Mouse (Mus musculus) retina, postnatal 1 day (tissue): Measurements from ENCODE around the gene Slc12a4.
A peak's percentile ranks its signal among the peaks of the same experiment; 100 is the strongest.

Experiments
- DNase-seq: peaks from one replicate; pipeline ENCODE4 v3.0.0-alpha.2; 2012

The Slc12a4 gene

GRCm38 (mm10) chr8:105930602-105931001, 35.3 kb downstream of the Slc12a4 start:
- DNase-seq: peak; percentile 85

GRCm38 (mm10) chr8:105925123-105925522, 40.8 kb downstream of the Slc12a4 start:
- no peak for DNase-seq

DNA sequence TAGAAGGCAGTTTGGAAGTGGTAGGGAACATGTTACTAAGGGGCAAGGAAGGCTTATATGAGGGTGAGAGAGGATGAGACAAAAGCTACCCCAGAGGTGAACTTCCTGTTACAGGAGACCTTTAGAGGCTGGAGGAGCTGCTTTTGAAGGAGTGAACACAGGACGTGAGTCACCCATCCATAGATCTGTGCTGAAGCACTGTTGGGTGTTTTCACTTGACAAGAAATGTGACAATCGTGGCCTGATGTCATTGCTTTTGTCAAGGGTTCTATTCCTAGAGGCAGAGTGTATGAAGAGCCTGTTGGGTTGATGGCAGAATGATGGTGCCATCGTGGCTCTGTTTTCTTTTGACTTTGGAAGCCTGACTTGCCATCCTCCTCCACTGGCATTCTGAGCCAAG, 46.5 kb downstream of the Slc12a4 start:
- no peak for DNase-seq

DNA sequence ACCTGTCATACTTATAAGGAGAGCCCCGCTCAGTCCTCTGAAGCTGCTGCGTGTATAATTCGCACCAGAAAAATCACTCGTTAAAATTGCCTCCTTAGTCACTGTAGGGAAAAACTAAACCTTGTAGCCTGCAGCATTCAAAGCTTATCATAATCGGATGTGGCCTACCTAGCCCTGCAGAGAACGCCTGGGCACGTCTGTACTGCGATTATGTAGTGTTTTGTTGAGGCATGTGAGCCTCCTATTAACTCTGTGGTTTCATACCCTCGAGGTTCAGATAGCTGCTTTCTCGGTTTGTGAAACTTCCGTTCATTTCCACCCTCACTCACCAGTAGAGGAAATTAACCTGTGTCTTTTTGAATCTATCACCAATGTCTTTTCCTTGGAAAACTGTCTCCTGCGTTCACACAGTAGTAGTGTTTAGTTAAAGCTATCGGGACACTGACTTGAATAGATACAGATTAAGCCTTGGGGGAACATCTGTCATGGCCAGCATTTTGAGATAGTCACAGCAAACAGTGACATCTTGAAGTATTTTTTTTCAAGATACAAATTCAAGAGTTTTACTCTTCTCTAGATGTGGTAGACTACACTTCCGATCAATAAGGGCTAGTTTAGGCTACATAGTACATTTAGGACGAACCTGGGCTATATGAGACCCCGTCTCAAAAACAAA, 64.8 kb downstream of the Slc12a4 start:
- DNase-seq: no peak

DNA sequence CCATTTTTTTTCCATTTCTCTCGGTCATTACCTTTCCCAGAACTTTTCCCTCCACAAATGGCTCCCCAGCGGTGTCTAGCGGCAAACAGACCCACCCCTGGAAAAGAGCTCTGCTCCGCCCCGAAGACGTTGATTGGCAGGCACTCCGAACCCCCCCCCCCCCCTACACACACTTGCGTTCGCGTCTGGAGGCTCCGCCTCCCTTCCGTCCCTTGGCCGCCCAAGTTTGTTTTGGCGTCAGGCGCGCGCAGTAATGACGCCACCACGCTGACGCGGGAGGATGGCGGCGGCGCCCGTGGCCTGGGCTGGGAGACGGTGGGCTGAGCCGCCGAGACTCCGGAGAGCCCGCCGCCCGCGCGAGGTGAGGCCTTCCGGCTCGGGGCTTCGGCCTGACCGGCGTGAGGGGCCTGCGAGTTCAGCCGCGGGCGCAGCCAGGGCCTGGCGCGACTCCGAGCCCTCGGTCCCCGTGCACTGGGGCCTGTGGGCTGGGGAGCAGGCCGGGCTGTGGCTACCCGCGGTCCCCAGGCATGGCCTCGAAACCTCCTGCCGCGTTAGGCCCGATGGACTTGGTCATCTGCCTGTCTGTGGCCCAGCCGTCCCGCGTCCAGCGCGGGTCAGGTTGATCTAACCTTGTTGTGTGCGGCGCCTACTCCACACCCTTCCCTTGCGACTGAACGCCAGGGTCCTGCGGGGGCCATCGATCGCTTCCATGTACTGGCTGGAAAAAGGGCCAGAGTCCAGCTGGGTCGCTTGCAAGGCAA, 65.5 kb downstream of the Slc12a4 start, which contains the start of gene Pskh1:
Gene Pskh1, plus strand, starts transcription at position 262 of the 761 bp plus-strand sequence.
- peak; percentile 96 for DNase-seq

DNA sequence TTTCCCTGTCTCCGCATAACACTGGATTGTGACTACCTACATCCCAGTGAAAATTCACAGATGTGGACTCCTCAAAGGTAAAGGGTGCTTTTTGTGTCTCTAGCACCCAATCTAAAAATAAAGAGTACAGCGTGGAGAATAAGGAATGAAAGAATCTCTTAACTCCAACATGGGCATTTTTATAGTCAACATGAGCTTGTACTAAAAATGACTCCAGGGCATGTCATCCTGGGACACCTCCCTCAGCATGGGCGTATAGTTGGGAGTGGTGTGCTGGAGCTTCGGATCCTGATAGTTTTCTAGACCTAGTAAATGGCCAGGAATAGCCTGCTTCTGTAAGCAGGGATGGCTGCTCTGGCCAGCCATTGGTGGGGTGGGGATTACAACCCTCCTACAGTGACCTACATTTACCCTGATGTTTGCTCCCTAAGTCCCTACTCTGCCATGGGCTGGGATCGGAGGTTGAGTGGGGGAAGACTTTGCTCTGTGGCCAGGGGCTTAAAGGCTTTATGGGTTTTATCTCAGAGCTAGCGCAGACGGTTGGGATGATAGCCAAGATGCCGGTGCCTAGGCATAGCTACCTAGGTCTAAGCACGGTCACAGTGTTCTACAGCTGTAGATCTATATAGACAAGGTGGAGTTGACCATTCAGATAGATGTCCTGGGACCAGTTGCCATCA, 68.0 kb downstream of the Slc12a4 start:
- peak; percentile 91 for DNase-seq
